Mouse (Mus musculus): Measurements from ENCODE around the gene Gm26727. TPM values are rescaled to one million over a fixed set of nuclear protein-coding genes. Genes with fewer than 3 reads are reported as not detected.
"Not testable (repeated sequence)": the region's sequence is repeated elsewhere in the genome, so short reads cannot be mapped to it uniquely, and the experiment has no call there.

Gm26727 gene
- not detected in 2 replicates for polyA plus RNA-seq (2012; rRNA removed)

- Histone ChIP-seq H3K27ac (ENCODE audit: insufficient read depth, low read length) (no peak within 1 kb of the TSS), H3K4me1 (ENCODE audit: control insufficient read depth, insufficient read depth, insufficient read length) (no peaks in the 10 kb centered on the region), H3K27me3 (ENCODE audit: control insufficient read depth, insufficient read depth, low read length) (no peaks in the 10 kb centered on the region), H3K4me3 (ENCODE audit: extremely low read depth, insufficient read depth, insufficient read length) (no peak within 1 kb of the TSS), H3K36me3 (ENCODE audit: control insufficient read depth, insufficient read depth, low read length) (no peaks in the 10 kb centered on the region)
- TF ChIP-seq POLR2A (IDR thresholded peaks at IDR 0.05; ENCODE audit: low read depth, low read length) (no peak), CTCF (IDR thresholded peaks at IDR 0.05; ENCODE audit: extremely low read depth, insufficient read depth, insufficient read length, insufficient replicate concordance) (no peak)
- no peak for DNase-seq (ENCODE audit: low read depth in 1 of 2, low spot score in 2 of 2)
- WGBS = 49% methylated on average over 2 of the region's 2 CpGs
Observed at GRCm38 (mm10) chr2:67433081-67433480, at the start of gene Gm26727. Gene Gm26727 (minus strand): TSS chr2:67433181.

- Histone ChIP-seq H3K36me3 (ENCODE audit: control insufficient read depth, insufficient read depth, low read length) (no peaks in the 10 kb centered on the region), H3K4me3 (ENCODE audit: extremely low read depth, insufficient read depth, insufficient read length) (no peak overlapping the region), H3K27me3 (ENCODE audit: control insufficient read depth, insufficient read depth, low read length) (no peaks in the 10 kb centered on the region), H3K4me1 (ENCODE audit: control insufficient read depth, insufficient read depth, insufficient read length) (no peaks in the 10 kb centered on the region), H3K27ac (ENCODE audit: insufficient read depth, low read length) (no peak overlapping the region)
- TF ChIP-seq POLR2A (IDR thresholded peaks at IDR 0.05; ENCODE audit: low read depth, low read length) = no peak
- TF ChIP-seq CTCF (IDR thresholded peaks at IDR 0.05; ENCODE audit: extremely low read depth, insufficient read depth, insufficient read length, insufficient replicate concordance) = no peak
- WGBS = 69% methylated on average over 3 of the region's 3 CpGs
- DNase-seq (ENCODE audit: low read depth in 1 of 2, low spot score in 2 of 2) = no peak
Observed at GRCm38 (mm10) chr2:67481051-67481450, 48.1 kb upstream of the Gm26727 start.

GRCm38 (mm10) chr2:67477753-67478152 lies 44.8 kb upstream of the Gm26727 start:
- H3K27me3 ChIP-seq (ENCODE audit: control insufficient read depth, insufficient read depth, low read length) = no peaks in the 10 kb centered on the region
- no peak overlapping the region for H3K4me3 ChIP-seq (ENCODE audit: extremely low read depth, insufficient read depth, insufficient read length)
- no peak for DNase-seq (ENCODE audit: low read depth in 1 of 2, low spot score in 2 of 2)
- H3K36me3 ChIP-seq (ENCODE audit: control insufficient read depth, insufficient read depth, low read length) = no peaks in the 10 kb centered on the region
- no peak overlapping the region for H3K27ac ChIP-seq (ENCODE audit: insufficient read depth, low read length)
- whole genome bisulfite sequencing = 15% methylated on average over 6 of the region's 6 CpGs
- H3K4me1 ChIP-seq (ENCODE audit: control insufficient read depth, insufficient read depth, insufficient read length) = no peaks in the 10 kb centered on the region
- no peak for TF ChIP-seq POLR2A (IDR thresholded peaks at IDR 0.05; ENCODE audit: low read depth, low read length)
- TF ChIP-seq CTCF (IDR thresholded peaks at IDR 0.05; ENCODE audit: extremely low read depth, insufficient read depth, insufficient read length, insufficient replicate concordance) = no peak

- 67% methylated on average over 5 of the region's 5 CpGs for WGBS
- not testable (repeated sequence) for H3K4me1 ChIP-seq (ENCODE audit: control insufficient read depth, insufficient read depth, insufficient read length); H3K36me3 ChIP-seq (ENCODE audit: control insufficient read depth, insufficient read depth, low read length); H3K4me3 ChIP-seq (ENCODE audit: extremely low read depth, insufficient read depth, insufficient read length); H3K27ac ChIP-seq (ENCODE audit: insufficient read depth, low read length); H3K27me3 ChIP-seq (ENCODE audit: control insufficient read depth, insufficient read depth, low read length); DNase-seq (ENCODE audit: low read depth in 1 of 2, low spot score in 2 of 2)
Observed at GRCm38 (mm10) chr2:67470030-67470429, 37.0 kb upstream of the Gm26727 start.

GRCm38 (mm10) chr2:67467036-67467435 lies 34.1 kb upstream of the Gm26727 start:
- H3K27me3 ChIP-seq (ENCODE audit: control insufficient read depth, insufficient read depth, low read length) = no peaks in the 10 kb centered on the region
- no peaks in the 10 kb centered on the region for H3K36me3 ChIP-seq (ENCODE audit: control insufficient read depth, insufficient read depth, low read length)
- no peak overlapping the region for H3K27ac ChIP-seq (ENCODE audit: insufficient read depth, low read length)
- H3K4me1 ChIP-seq (ENCODE audit: control insufficient read depth, insufficient read depth, insufficient read length) = no peaks in the 10 kb centered on the region
- no peak for DNase-seq (ENCODE audit: low read depth in 1 of 2, low spot score in 2 of 2)
- no peak overlapping the region for H3K4me3 ChIP-seq (ENCODE audit: extremely low read depth, insufficient read depth, insufficient read length)
- WGBS = 80% methylated on average over 7 of the region's 7 CpGs
- TF ChIP-seq CTCF (IDR thresholded peaks at IDR 0.05; ENCODE audit: extremely low read depth, insufficient read depth, insufficient read length, insufficient replicate concordance) (no peak), POLR2A (IDR thresholded peaks at IDR 0.05; ENCODE audit: low read depth, low read length) (no peak)

GRCm38 (mm10) chr2:67460857-67461256 lies 27.9 kb upstream of the Gm26727 start:
- Histone ChIP-seq H3K27me3 (ENCODE audit: control insufficient read depth, insufficient read depth, low read length) (no peaks in the 10 kb centered on the region), H3K36me3 (ENCODE audit: control insufficient read depth, insufficient read depth, low read length) (no peaks in the 10 kb centered on the region), H3K27ac (ENCODE audit: insufficient read depth, low read length) (no peak overlapping the region), H3K4me1 (ENCODE audit: control insufficient read depth, insufficient read depth, insufficient read length) (no peaks in the 10 kb centered on the region), H3K4me3 (ENCODE audit: extremely low read depth, insufficient read depth, insufficient read length) (no peak overlapping the region)
- no peak for DNase-seq (ENCODE audit: low read depth in 1 of 2, low spot score in 2 of 2)
- TF ChIP-seq POLR2A (IDR thresholded peaks at IDR 0.05; ENCODE audit: low read depth, low read length) = no peak
- no peak for TF ChIP-seq CTCF (IDR thresholded peaks at IDR 0.05; ENCODE audit: extremely low read depth, insufficient read depth, insufficient read length, insufficient replicate concordance)
- 79% methylated on average over 3 of the region's 3 CpGs for WGBS

GRCm38 (mm10) chr2:67447206-67447605 lies 14.2 kb upstream of the Gm26727 start:
- no peaks in the 10 kb centered on the region for H3K36me3 ChIP-seq (ENCODE audit: control insufficient read depth, insufficient read depth, low read length)
- no peak for TF ChIP-seq CTCF (IDR thresholded peaks at IDR 0.05; ENCODE audit: extremely low read depth, insufficient read depth, insufficient read length, insufficient replicate concordance)
- TF ChIP-seq POLR2A (IDR thresholded peaks at IDR 0.05; ENCODE audit: low read depth, low read length) = no peak
- 75% methylated on average over 12 of the region's 12 CpGs for WGBS
- no peak for DNase-seq (ENCODE audit: low read depth in 1 of 2, low spot score in 2 of 2)
- no peak overlapping the region for H3K4me3 ChIP-seq (ENCODE audit: extremely low read depth, insufficient read depth, insufficient read length)
- no peaks in the 10 kb centered on the region for H3K4me1 ChIP-seq (ENCODE audit: control insufficient read depth, insufficient read depth, insufficient read length)
- H3K27me3 ChIP-seq (ENCODE audit: control insufficient read depth, insufficient read depth, low read length) = no peaks in the 10 kb centered on the region
- H3K27ac ChIP-seq (ENCODE audit: insufficient read depth, low read length) = no peak overlapping the region

Measured in spleen, adult 2 months (tissue).